Mouse (Mus musculus) c-Kit-negative CD71-positive TER-119-positive erythroid progenitor cells, embryonic 14.5 days (primary cell): ENCODE data around the gene Zfpm1.
A peak's percentile ranks its signal among the peaks of the same experiment; 100 is the strongest.

ENCODE experiments used
- DNase-seq: peaks from one replicate; pipeline ENCODE4 v3.0.0-alpha.2; 2013; ENCODE audit warnings: low read depth, low spot score

The Zfpm1 gene

GRCm38 (mm10) chr8:122345181-122346095 lies 63.5 kb downstream of the Zfpm1 start:
- no peak for DNase-seq

GRCm38 (mm10) chr8:122347811-122348552 lies 66.0 kb downstream of the Zfpm1 start:
- no peak for DNase-seq

- no peak for DNase-seq
Measured at GRCm38 (mm10) chr8:122349357-122350297, 67.7 kb downstream of the Zfpm1 start.

- DNase-seq: no peak
Measured at GRCm38 (mm10) chr8:122350309-122351089, 68.6 kb downstream of the Zfpm1 start.

GRCm38 (mm10) chr8:122354157-122354556 lies 72.2 kb downstream of the Zfpm1 start:
- no peak for DNase-seq

GRCm38 (mm10) chr8:122355642-122356606 lies 74.0 kb downstream of the Zfpm1 start:
- no peak for DNase-seq

GRCm38 (mm10) chr8:122357202-122357601 lies 75.3 kb downstream of the Zfpm1 start:
- DNase-seq: no peak

GRCm38 (mm10) chr8:122357641-122358040 lies 75.7 kb downstream of the Zfpm1 start:
- DNase-seq: no peak

- DNase-seq: no peak
Measured at GRCm38 (mm10) chr8:122359111-122359775, 77.3 kb downstream of the Zfpm1 start.

- DNase-seq: no peak
Measured at GRCm38 (mm10) chr8:122360696-122361416, 78.9 kb downstream of the Zfpm1 start, which contains the start of gene Trhr2. Gene Trhr2 (minus strand): TSS chr8:122360746.

- DNase-seq: no peak
Measured at GRCm38 (mm10) chr8:122362271-122362670, 80.3 kb downstream of the Zfpm1 start.

GRCm38 (mm10) chr8:122362967-122363366 lies 81.0 kb downstream of the Zfpm1 start:
- DNase-seq: no peak

GRCm38 (mm10) chr8:122368494-122368893 lies 86.6 kb downstream of the Zfpm1 start:
- no peak for DNase-seq

- peak; percentile 43 for DNase-seq
Measured at GRCm38 (mm10) chr8:122369665-122370064, 87.7 kb downstream of the Zfpm1 start.

- DNase-seq: no peak
Measured at GRCm38 (mm10) chr8:122371706-122372105, 89.8 kb downstream of the Zfpm1 start.

GRCm38 (mm10) chr8:122375320-122375719 lies 93.4 kb downstream of the Zfpm1 start:
- DNase-seq: no peak

GRCm38 (mm10) chr8:122375751-122376364 lies 93.9 kb downstream of the Zfpm1 start:
- no peak for DNase-seq
